Mouse (Mus musculus): ENCODE measurements around the gene Cnn3. TPM values are rescaled to one million over a fixed set of nuclear protein-coding genes. Genes with fewer than 3 reads are reported as not detected.

The Cnn3 gene
- polyA plus RNA-seq (2015; fragmentation: Nextera tagmentation; extraction: Ambion mirVana): 522 and 562 TPM in 2 replicates

DNA sequence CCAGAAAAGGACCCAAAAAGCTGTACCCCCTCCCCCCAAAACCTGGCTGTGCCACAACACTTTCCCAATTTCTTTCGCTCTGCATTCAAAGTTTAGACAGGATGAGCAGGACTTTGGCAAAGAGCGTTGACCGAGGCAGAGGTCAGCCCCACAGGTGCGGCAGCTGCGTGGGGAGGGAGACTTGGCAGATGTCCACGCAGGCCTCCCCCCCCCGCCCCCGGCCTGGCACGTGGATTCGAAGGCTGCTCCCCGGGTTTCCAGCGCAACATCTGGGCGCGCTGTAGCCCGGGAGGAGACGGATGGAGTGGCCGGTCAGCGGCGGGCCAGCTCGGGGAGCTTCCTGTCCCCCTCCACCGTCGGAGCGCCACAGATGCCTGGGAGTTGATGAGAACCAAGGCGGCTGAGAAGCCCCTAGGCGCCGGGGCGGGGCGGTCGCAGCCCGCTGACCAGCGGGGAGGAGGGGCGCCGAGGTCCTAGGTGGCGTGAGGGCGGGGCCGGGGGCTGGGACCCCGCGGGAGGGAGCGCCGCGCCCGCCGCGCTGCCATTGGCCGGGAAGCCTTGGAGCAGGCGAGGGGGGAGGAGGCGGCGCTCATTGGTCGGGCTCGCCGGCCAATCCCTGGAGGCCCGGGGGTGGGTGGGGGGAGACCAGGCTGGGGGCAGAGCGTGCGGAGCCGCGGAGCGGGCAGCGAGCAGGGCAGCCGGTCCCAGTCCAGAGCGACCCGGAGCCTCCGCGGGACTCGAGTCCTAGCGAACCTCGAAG is at the start of gene Cnn3:
Cnn3 (plus strand) TSS at position 637 of the 760 bp plus-strand sequence.
- H3K9me3 ChIP-seq (ENCODE audit: control insufficient read depth, low read length): no peaks in the 10 kb centered on the region
- WGBS: under 1% methylated on average over 42 of the region's 66 CpGs
- peaks cover 30% of the 10 kb centered on the region for H3K4me1 ChIP-seq (replicated peaks; ENCODE audit: control insufficient read depth, insufficient read depth, low read length)
- peaks cover 4% of the 10 kb centered on the region for H3K27me3 ChIP-seq (ENCODE audit: control insufficient read depth, insufficient read depth, low read depth, low read length)
- H3K9ac ChIP-seq (ENCODE audit: low read length): peak within 1 kb of the TSS; percentile 95
- peak within 1 kb of the TSS; percentile 73 for H3K4me3 ChIP-seq (ENCODE audit: low read length)
- peak; percentile 92 for ATAC-seq (ENCODE audit: low read depth)
- peak within 1 kb of the TSS; percentile 90 for H3K4me2 ChIP-seq (ENCODE audit: low read depth, low read length)
- H3K36me3 ChIP-seq (ENCODE audit: control insufficient read depth, insufficient read depth, low read length): no peaks in the 10 kb centered on the region
- peak within 1 kb of the TSS; percentile 99 for H3K27ac ChIP-seq (ENCODE audit: low read length)

DNA sequence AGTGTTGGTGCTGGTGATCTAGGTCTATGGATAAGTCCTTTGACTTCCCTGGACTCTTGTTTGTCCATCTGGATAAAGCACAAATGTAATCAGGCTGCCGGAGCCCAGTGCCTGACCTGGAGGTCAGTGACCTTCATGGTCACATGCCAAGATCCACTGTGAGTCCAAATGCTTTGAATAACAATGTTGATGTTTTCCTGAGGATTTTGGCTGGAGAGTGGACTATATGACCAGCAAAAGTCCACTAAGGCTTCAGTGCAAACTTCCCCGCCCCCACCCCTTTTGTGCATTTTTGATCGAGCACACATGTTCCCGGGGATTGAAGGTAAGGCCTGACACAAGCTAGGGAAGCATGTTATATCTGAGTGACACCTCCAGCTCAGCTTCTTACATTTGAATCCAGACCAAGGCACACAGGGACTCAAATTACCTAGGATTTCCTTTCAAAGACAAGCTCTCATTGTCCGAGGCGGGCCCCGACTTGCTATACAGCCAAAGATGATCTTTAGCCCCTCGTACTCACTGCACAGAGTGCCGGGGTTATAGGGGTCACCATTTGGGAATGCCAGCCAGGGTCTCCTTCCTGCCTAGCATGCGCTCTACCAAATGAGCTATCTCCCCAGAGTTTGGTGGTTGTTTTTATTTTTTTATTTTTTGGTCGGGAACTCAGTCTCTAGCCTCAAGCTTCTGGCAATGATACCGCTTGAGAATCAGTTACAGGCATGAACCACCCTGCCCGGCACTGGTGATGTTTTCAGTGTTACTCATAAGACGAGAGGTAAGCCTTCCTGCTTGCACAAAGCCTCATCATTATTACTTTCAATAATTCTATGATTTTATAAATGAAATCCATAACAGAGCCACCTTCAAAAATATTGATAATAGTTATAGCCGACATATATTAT is 47.3 kb upstream of the Cnn3 start:
- no peak overlapping the region for H3K27ac ChIP-seq (ENCODE audit: low read length)
- 67% methylated on average over 15 of the region's 15 CpGs for WGBS
- H3K9me3 ChIP-seq (ENCODE audit: control insufficient read depth, low read length): no peaks in the 10 kb centered on the region
- 0 out of 2 replicates have a peak, but pooled peaks have one; percentile 17 for ATAC-seq (ENCODE audit: low read depth)
- H3K9ac ChIP-seq (ENCODE audit: low read length): no peak overlapping the region
- no peaks in the 10 kb centered on the region for H3K27me3 ChIP-seq (ENCODE audit: control insufficient read depth, insufficient read depth, low read depth, low read length)
- no peak overlapping the region for H3K4me2 ChIP-seq (ENCODE audit: low read depth, low read length)
- no peaks in the 10 kb centered on the region for H3K36me3 ChIP-seq (ENCODE audit: control insufficient read depth, insufficient read depth, low read length)
- H3K4me1 ChIP-seq (replicated peaks; ENCODE audit: control insufficient read depth, insufficient read depth, low read length): peaks cover 3% of the 10 kb centered on the region; the same call in 1 of the 2 replicates
- no peak overlapping the region for H3K4me3 ChIP-seq (ENCODE audit: low read length)

DNA sequence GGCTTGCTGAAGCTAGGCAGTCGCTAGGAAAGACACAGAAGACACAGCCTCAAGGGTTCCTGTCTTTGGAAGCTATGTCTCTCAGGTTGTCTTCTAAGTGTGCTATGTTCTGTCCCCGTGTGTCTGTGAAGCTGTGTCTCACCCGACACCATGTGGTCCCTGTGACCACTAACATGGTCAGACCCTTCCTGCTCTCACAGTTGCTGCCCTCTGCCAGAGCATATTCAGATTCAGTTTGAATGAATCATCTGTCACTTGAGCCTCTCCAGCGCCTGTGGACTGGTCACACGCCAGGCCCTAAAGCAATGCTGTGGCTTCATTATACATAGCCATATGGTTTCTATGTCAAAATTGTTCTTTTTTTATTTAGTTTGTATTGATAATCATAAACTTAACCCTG is 46.6 kb upstream of the Cnn3 start:
- Histone ChIP-seq H3K27ac (ENCODE audit: low read length) (no peak overlapping the region), H3K9me3 (ENCODE audit: control insufficient read depth, low read length) (no peaks in the 10 kb centered on the region), H3K27me3 (ENCODE audit: control insufficient read depth, insufficient read depth, low read depth, low read length) (no peaks in the 10 kb centered on the region), H3K4me2 (ENCODE audit: low read depth, low read length) (no peak overlapping the region), H3K4me3 (ENCODE audit: low read length) (no peak overlapping the region), H3K9ac (ENCODE audit: low read length) (no peak overlapping the region), H3K4me1 (replicated peaks; ENCODE audit: control insufficient read depth, insufficient read depth, low read length) (0 out of 2 replicates have a peak, but pooled peaks cover 3% of the 10 kb centered on the region), H3K36me3 (ENCODE audit: control insufficient read depth, insufficient read depth, low read length) (no peaks in the 10 kb centered on the region)
- WGBS: 73% methylated on average over 5 of the region's 5 CpGs
- ATAC-seq (ENCODE audit: low read depth): no peak

DNA sequence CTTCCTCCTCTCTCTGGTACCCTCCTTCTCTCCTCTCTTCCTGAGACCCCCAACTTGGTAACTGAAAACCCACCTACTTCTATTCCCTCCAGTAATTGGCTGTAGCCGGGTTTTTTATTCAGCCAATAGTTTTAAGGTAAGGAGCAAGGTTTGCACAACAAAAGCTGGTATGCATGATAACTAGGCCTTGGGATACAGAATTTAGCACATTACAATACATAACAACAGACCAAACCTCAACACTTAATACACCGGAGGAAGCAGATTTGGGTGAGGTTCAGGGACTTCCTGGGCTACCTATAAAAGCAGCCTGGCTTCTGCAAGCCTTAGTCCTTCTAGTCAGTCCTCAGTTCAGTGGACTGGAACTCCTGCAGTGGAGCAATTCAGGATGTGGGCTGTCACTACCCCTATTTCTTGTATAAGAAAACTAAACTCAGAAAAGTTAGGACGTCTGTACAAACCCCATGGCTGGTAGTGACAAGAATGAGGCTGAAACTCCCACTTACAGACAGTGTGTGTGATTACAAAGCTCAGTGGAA is 38.8 kb upstream of the Cnn3 start:
- no peaks in the 10 kb centered on the region for H3K9me3 ChIP-seq (ENCODE audit: control insufficient read depth, low read length)
- ATAC-seq (ENCODE audit: low read depth): no peak
- H3K4me1 ChIP-seq (replicated peaks; ENCODE audit: control insufficient read depth, insufficient read depth, low read length): peaks cover 17% of the 10 kb centered on the region
- H3K9ac ChIP-seq (ENCODE audit: low read length): no peak overlapping the region
- no peak overlapping the region for H3K27ac ChIP-seq (ENCODE audit: low read length)
- H3K36me3 ChIP-seq (ENCODE audit: control insufficient read depth, insufficient read depth, low read length): no peaks in the 10 kb centered on the region
- no peak overlapping the region for H3K4me3 ChIP-seq (ENCODE audit: low read length)
- no peaks in the 10 kb centered on the region for H3K27me3 ChIP-seq (ENCODE audit: control insufficient read depth, insufficient read depth, low read depth, low read length)
- no peak overlapping the region for H3K4me2 ChIP-seq (ENCODE audit: low read depth, low read length)
- 79% methylated on average over 3 of the region's 3 CpGs for WGBS

DNA sequence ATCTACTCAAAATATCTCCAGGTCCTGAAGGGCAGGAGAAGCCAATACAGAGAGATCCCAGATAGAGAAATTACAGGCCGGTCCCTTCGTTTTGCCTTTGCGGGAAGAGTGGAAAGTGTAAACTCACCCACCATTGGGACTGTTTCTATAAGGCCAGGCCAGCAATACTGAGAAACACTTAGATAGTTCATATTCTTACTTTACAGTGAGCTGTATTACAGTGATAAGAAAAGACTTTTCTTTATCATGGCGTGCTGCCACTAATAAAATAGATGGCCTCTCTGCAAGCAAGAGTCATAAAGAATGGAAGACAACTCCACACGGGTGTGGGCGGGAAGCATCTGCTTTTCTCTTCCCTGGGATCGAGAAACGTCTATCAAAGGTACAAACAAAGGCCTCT is 36.9 kb upstream of the Cnn3 start:
- Histone ChIP-seq H3K9me3 (ENCODE audit: control insufficient read depth, low read length) (no peaks in the 10 kb centered on the region), H3K4me1 (replicated peaks; ENCODE audit: control insufficient read depth, insufficient read depth, low read length) (peaks cover 13% of the 10 kb centered on the region), H3K27ac (ENCODE audit: low read length) (no peak overlapping the region), H3K9ac (ENCODE audit: low read length) (no peak overlapping the region), H3K27me3 (ENCODE audit: control insufficient read depth, insufficient read depth, low read depth, low read length) (no peaks in the 10 kb centered on the region), H3K4me2 (ENCODE audit: low read depth, low read length) (no peak overlapping the region), H3K4me3 (ENCODE audit: low read length) (no peak overlapping the region), H3K36me3 (ENCODE audit: control insufficient read depth, insufficient read depth, low read length) (no peaks in the 10 kb centered on the region)
- 66% methylated on average over 8 of the region's 8 CpGs for WGBS
- no peak for ATAC-seq (ENCODE audit: low read depth)

DNA sequence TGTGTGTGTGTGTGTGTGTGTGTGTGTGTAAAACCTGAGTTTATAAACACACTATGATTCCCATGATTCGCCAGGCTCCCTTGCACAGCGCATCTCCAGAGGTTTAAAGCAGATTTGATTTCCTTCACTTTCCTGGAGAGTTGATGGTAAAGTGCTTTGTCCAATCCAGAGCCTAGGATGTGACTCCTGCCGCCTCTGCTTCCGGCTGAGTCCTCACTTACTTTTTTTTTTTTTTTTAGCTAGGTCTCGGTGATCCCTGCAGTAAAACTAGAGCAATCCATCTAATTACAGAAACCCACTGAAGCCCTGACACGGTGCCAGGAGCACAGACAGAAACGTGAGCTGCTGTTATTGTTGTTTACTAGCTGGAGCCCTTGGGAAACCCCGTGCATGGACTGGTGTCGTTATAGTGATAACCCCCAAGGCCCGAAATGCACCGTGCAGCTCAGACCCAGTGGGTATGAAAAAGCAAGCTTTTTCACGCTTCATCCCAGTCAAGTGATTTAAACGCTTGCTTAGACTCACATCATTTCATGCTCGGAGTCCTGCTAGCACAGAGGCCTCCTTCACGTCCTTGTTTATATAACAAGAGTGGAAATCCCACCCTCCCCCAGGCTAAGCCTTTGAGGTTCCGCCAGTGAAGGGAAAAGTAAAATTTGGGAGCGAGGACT is 36.3 kb upstream of the Cnn3 start:
- peak overlapping the region; percentile 42 for H3K4me2 ChIP-seq (ENCODE audit: low read depth, low read length)
- no peaks in the 10 kb centered on the region for H3K36me3 ChIP-seq (ENCODE audit: control insufficient read depth, insufficient read depth, low read length)
- H3K4me1 ChIP-seq (replicated peaks; ENCODE audit: control insufficient read depth, insufficient read depth, low read length): peaks cover 13% of the 10 kb centered on the region
- H3K9ac ChIP-seq (ENCODE audit: low read length): peak overlapping the region; percentile 5; the same call in 1 of the 2 replicates
- no peaks in the 10 kb centered on the region for H3K9me3 ChIP-seq (ENCODE audit: control insufficient read depth, low read length)
- WGBS: 13% methylated on average over 17 of the region's 17 CpGs
- no peaks in the 10 kb centered on the region for H3K27me3 ChIP-seq (ENCODE audit: control insufficient read depth, insufficient read depth, low read depth, low read length)
- peak overlapping the region; percentile 48 for H3K27ac ChIP-seq (ENCODE audit: low read length)
- H3K4me3 ChIP-seq (ENCODE audit: low read length): peak overlapping the region; percentile 8; the same call in 1 of the 2 replicates
- peak; percentile 80 for ATAC-seq (ENCODE audit: low read depth)

DNA sequence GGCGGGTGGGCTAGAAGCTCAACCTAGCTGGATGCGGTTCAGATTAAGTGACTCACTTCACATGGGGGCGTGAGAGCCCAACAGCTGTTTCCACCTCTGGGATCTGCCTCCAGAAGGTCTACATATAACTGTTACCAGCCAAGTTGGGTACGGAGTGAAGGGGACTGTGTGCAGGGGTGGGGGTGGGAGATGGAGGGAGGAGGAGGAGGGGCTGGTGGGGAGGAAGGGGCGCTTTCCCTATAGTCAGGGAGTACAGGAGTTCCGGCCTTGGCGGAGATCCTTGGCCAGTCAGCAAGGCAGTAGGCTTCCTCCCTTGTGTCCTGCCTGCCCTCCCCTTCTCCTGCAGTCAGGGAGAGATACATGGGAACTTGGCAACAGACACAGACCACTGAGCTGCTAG is 35.6 kb upstream of the Cnn3 start:
- WGBS: 29% methylated on average over 7 of the region's 7 CpGs
- Histone ChIP-seq H3K36me3 (ENCODE audit: control insufficient read depth, insufficient read depth, low read length) (no peaks in the 10 kb centered on the region), H3K4me3 (ENCODE audit: low read length) (no peak overlapping the region), H3K9me3 (ENCODE audit: control insufficient read depth, low read length) (no peaks in the 10 kb centered on the region), H3K4me1 (replicated peaks; ENCODE audit: control insufficient read depth, insufficient read depth, low read length) (peaks cover 13% of the 10 kb centered on the region), H3K4me2 (ENCODE audit: low read depth, low read length) (peak overlapping the region; percentile 42), H3K9ac (ENCODE audit: low read length) (no peak overlapping the region), H3K27ac (ENCODE audit: low read length) (peak overlapping the region; percentile 48), H3K27me3 (ENCODE audit: control insufficient read depth, insufficient read depth, low read depth, low read length) (no peaks in the 10 kb centered on the region)
- peak; percentile 62 for ATAC-seq (ENCODE audit: low read depth)

DNA sequence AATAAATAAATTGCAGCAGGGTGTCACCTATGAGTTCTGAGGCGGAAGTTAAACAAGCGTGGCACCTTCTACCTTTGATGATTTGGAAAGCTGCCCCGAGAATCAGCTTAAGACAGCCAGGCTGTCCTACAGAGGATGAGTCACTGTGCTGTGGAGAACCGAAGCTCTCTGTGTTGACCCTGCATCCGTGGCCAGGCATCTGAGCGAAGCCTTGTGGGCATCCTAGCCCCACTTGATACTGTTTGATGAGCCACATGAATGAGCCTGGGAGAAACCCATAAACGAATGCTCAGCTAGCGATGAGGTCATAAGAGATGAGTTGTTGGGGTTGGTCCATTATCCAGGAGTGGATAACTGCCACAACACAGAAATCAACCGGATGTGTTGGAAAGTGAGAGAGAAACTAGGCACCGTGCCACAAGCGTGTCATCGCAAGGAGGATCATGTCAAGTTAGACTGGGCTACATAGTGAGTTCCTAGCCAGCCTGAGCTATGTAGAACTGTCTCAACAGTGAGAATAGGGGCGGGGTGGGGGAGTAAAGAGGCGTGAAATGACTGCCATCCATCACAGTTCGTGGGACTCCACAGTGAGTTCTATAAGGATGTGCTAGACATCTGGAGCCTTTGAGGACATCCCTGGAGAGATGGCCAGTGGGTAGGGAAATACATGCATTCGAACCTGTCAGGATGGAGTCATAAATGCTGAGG is 30.6 kb upstream of the Cnn3 start:
- Histone ChIP-seq H3K4me2 (ENCODE audit: low read depth, low read length) (no peak overlapping the region), H3K27ac (ENCODE audit: low read length) (no peak overlapping the region), H3K27me3 (ENCODE audit: control insufficient read depth, insufficient read depth, low read depth, low read length) (no peaks in the 10 kb centered on the region), H3K9me3 (ENCODE audit: control insufficient read depth, low read length) (no peaks in the 10 kb centered on the region), H3K36me3 (ENCODE audit: control insufficient read depth, insufficient read depth, low read length) (no peaks in the 10 kb centered on the region), H3K9ac (ENCODE audit: low read length) (no peak overlapping the region), H3K4me1 (replicated peaks; ENCODE audit: control insufficient read depth, insufficient read depth, low read length) (peaks cover 2% of the 10 kb centered on the region), H3K4me3 (ENCODE audit: low read length) (no peak overlapping the region)
- WGBS: 51% methylated on average over 16 of the region's 16 CpGs
- ATAC-seq (ENCODE audit: low read depth): peak; percentile 91

Data from lung, embryonic 16.5 days (tissue).